Mouse (Mus musculus): Measurements from ENCODE around the gene Pnrc2.
A peak's percentile ranks its signal among the peaks of the same experiment; 100 is the strongest.

GRCm38 (mm10) chr4:135920304-135921241, 46.9 kb upstream of the Pnrc2 start, which contains the start of gene Fuca1:
- no peak for TF ChIP-seq TAL1 (conservative IDR thresholded peaks at IDR 0.05; ENCODE audit: low read depth, low read length)
- TF ChIP-seq GATA1 (IDR thresholded peaks at IDR 0.05; ENCODE audit: borderline replicate concordance, low read length), result no peak
- peak; percentile 58 for TF ChIP-seq CTCF (IDR thresholded peaks at IDR 0.05; ENCODE audit: low read depth, low read length)
- no peak for TF ChIP-seq GATA2 (IDR thresholded peaks at IDR 0.05; ENCODE audit: borderline replicate concordance, low read depth, low read length)
